In the genomic region with DNA sequence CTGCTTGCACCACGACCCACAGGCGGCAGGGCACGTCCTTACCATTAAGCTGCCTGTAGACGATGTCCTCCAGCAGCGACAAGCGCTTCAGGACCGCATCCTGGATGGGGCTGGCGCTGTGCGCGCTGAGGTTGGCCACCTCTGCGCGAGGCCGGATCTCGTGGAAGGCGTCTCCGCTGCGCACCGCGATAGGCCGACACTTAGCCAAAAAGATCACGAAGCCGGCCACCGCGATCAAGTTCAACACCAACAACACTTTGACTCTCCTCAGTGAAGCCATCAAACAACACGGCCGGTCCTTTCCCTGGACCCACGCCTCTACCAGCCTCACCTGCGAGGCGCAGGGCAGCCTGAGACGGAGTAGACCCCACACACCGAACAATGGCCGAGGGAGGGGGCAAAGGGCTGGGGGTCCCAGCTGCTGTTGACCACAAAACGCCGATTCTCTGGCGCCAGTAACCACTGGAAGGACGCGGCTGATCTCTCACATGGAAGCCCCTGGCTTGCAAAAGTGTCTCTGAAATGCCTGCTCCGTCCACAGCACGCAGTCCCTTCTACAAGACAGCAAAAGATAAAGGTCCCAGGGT, we compare ENCODE assay signal across 8 mouse cellular contexts. TPM values are rescaled to one million over a fixed set of nuclear protein-coding genes. Genes with fewer than 3 reads are reported as not detected.
A peak's percentile ranks its signal among the peaks of the same experiment; 100 is the strongest.
DNase-seq lines count a peak whose midpoint lies in the region; ATAC-seq and TF ChIP-seq lines count a peak whose summit lies in the region.

No protein-coding gene starts in this region.

- WGBS in kidney, adult 2 months: 2% methylated on average over 39 of the region's 39 CpGs
- WGBS in heart, embryonic 15.5 days: 2% methylated on average over 39 of the region's 39 CpGs
- WGBS in limb, embryonic 13.5 days: under 1% methylated on average over 39 of the region's 39 CpGs
- WGBS in stomach, embryonic 14.5 days: under 1% methylated on average over 39 of the region's 39 CpGs

- no peaks in the 10 kb centered on the region for H3K27me3 ChIP-seq in kidney, adult 2 months (replicated peaks; ENCODE audit: control insufficient read depth, insufficient read depth, low read length)
- H3K27me3 ChIP-seq in G1E (ENCODE audit: insufficient read depth, low read length): no peaks in the 10 kb centered on the region
- peaks cover 23% of the 10 kb centered on the region for H3K27me3 ChIP-seq in heart, embryonic 15.5 days
- peaks cover 45% of the 10 kb centered on the region for H3K27me3 ChIP-seq in limb, embryonic 13.5 days
- peaks cover 6% of the 10 kb centered on the region for H3K27me3 ChIP-seq in stomach, embryonic 14.5 days (ENCODE audit: control insufficient read depth, insufficient read depth, low read length)

- TF ChIP-seq POLR2A in kidney, adult 2 months (IDR thresholded peaks at IDR 0.05; ENCODE audit: low read depth, low read length): no peak

- H3K9me3 ChIP-seq in G1E (replicated peaks): peaks cover 61% of the 10 kb centered on the region
- no peaks in the 10 kb centered on the region for H3K9me3 ChIP-seq in heart, embryonic 15.5 days (replicated peaks)
- no peaks in the 10 kb centered on the region for H3K9me3 ChIP-seq in limb, embryonic 13.5 days
- H3K9me3 ChIP-seq in stomach, embryonic 14.5 days (ENCODE audit: control insufficient read depth, low read depth, low read length): no peaks in the 10 kb centered on the region

- no peak overlapping the region for H3K27ac ChIP-seq in kidney, adult 2 months (ENCODE audit: insufficient read depth, low read depth, low read length)
- no peak overlapping the region for H3K27ac ChIP-seq in heart, embryonic 15.5 days
- H3K27ac ChIP-seq in limb, embryonic 13.5 days: no peak overlapping the region
- H3K27ac ChIP-seq in stomach, embryonic 14.5 days (ENCODE audit: low read length): no peak overlapping the region

- DNase-seq in kidney, adult 2 months: no peak
- no peak for DNase-seq in kidney, postnatal 25 days
- DNase-seq in G1E (ENCODE audit: low spot score): no peak
- DNase-seq in embryo, embryonic 9.5 days (ENCODE audit: extremely low spot score): peak; percentile 42

- peak overlapping the region; percentile 87 for H3K4me2 ChIP-seq in heart, embryonic 15.5 days
- H3K4me2 ChIP-seq in limb, embryonic 13.5 days (replicated peaks): peak overlapping the region; percentile 98
- H3K4me2 ChIP-seq in stomach, embryonic 14.5 days (replicated peaks; ENCODE audit: low read depth, low read length): peak overlapping the region; percentile 98

- H3K36me3 ChIP-seq in kidney, adult 2 months (ENCODE audit: control insufficient read depth, insufficient read depth, low read length): no peaks in the 10 kb centered on the region
- H3K36me3 ChIP-seq in G1E (replicated peaks): no peaks in the 10 kb centered on the region
- H3K36me3 ChIP-seq in heart, embryonic 15.5 days: no peaks in the 10 kb centered on the region
- H3K36me3 ChIP-seq in limb, embryonic 13.5 days: no peaks in the 10 kb centered on the region
- no peaks in the 10 kb centered on the region for H3K36me3 ChIP-seq in stomach, embryonic 14.5 days (ENCODE audit: control insufficient read depth, insufficient read depth, low read length)

- no peak for ATAC-seq in G1E (ENCODE audit: extremely low read depth, insufficient number of reproducible peaks, low FRiP score, poor library complexity, severe bottlenecking)
- ATAC-seq in heart, embryonic 15.5 days (replicated peaks; ENCODE audit: insufficient number of reproducible peaks, insufficient read depth, low FRiP score, low read depth): no peak
- ATAC-seq in limb, embryonic 13.5 days (ENCODE audit: low FRiP score, low read depth): no peak
- no peak for ATAC-seq in stomach, embryonic 14.5 days (ENCODE audit: insufficient number of reproducible peaks, insufficient read depth, low FRiP score, low read depth)
- ATAC-seq in megakaryocyte-erythroid progenitor cell, adult 5-6 weeks (replicated peaks; ENCODE audit: low FRiP score, low TSS enrichment, poor library complexity, severe bottlenecking): no peak

- peak overlapping the region; percentile 47; the same call in 1 of the 2 replicates for H3K4me3 ChIP-seq in kidney, adult 2 months (ENCODE audit: insufficient read depth, low read depth, low read length)
- H3K4me3 ChIP-seq in G1E (ENCODE audit: low read depth, low read length): peak overlapping the region; percentile 1; the same call in 1 of the 2 replicates
- H3K4me3 ChIP-seq in heart, embryonic 15.5 days: peak overlapping the region; percentile 55
- peak overlapping the region; percentile 75 for H3K4me3 ChIP-seq in limb, embryonic 13.5 days
- H3K4me3 ChIP-seq in stomach, embryonic 14.5 days (ENCODE audit: low read depth, low read length): peak overlapping the region; percentile 64

- H3K4me1 ChIP-seq in kidney, adult 2 months (ENCODE audit: control insufficient read depth, insufficient read depth, low read length): no peaks in the 10 kb centered on the region
- no peaks in the 10 kb centered on the region for H3K4me1 ChIP-seq in G1E (ENCODE audit: insufficient read depth, low read depth, low read length)
- H3K4me1 ChIP-seq in heart, embryonic 15.5 days (replicated peaks): peaks cover 8% of the 10 kb centered on the region
- H3K4me1 ChIP-seq in limb, embryonic 13.5 days: peaks cover 21% of the 10 kb centered on the region; the same call in 1 of the 2 replicates
- peaks cover 4% of the 10 kb centered on the region; the same call in 1 of the 2 replicates for H3K4me1 ChIP-seq in stomach, embryonic 14.5 days (ENCODE audit: control insufficient read depth, insufficient read depth, low read length)

- TF ChIP-seq CTCF in kidney, adult 2 months (conservative IDR thresholded peaks at IDR 0.05; ENCODE audit: insufficient read depth, insufficient read length, low read depth, low read length): no peak
- no peak for TF ChIP-seq CTCF in G1E (IDR thresholded peaks at IDR 0.05; ENCODE audit: low read depth, low read length)

- H3K9ac ChIP-seq in heart, embryonic 15.5 days: peak overlapping the region; percentile 48; the same call in 1 of the 2 replicates
- H3K9ac ChIP-seq in limb, embryonic 13.5 days: peak overlapping the region; percentile 70
- H3K9ac ChIP-seq in stomach, embryonic 14.5 days (replicated peaks; ENCODE audit: low read depth, low read length): no peak overlapping the region

RNA-seq across cellular contexts. Expression of a gene that starts 1.9 kb away (rescaled TPM):
- polyA plus RNA-seq in kidney, adult 2 months (2012; rRNA removed): 0.50 and 0.64 TPM in 2 replicates
- total RNA-seq in G1E (2014; fragmentation: Nextera tagmentation) (not detected in 2 replicates), G1E (2017) (under 0.01 and 0.22 TPM in 2 replicates)
- polyA plus RNA-seq in G1E (2012): not detected in 2 replicates
- polyA plus RNA-seq in heart, embryonic 15.5 days (2015; fragmentation: Nextera tagmentation; extraction: Ambion mirVana): 1.1 and 1.5 TPM in 2 replicates
- 3.2 TPM in 2 replicates for polyA plus RNA-seq in limb, embryonic 13.5 days (2015; fragmentation: Nextera tagmentation; extraction: Ambion mirVana)
- polyA plus RNA-seq in stomach, embryonic 14.5 days (2014; fragmentation: Nextera tagmentation; extraction: Ambion mirVana): 1.7 and 1.9 TPM in 2 replicates
- not detected in 2 replicates for total RNA-seq in megakaryocyte-erythroid progenitor cell, adult 5-6 weeks (2014; fragmentation: Nextera tagmentation)
- total RNA-seq in megakaryocyte-erythroid progenitor cell, adult 5-6 weeks (2017): not detected in 2 replicates

Comparison
In these comparisons a context has a peak if more than half of its experiments do, and no peak if none do; other contexts are left out.
1. H3K4me3 ChIP-seq: peak in every context shown above with its lines; median percentile 75 in limb, embryonic 13.5 days; 64 in stomach, embryonic 14.5 days; 55 in heart, embryonic 15.5 days; 47 in kidney, adult 2 months; 1 in G1E.